Mouse (Mus musculus) adrenal gland, adult 18-20 months (tissue): ENCODE results near the gene Mark3. TPM values are rescaled to one million over a fixed set of nuclear protein-coding genes. Genes with fewer than 3 reads are reported as not detected.

Experiments used
- DNase-seq, 2 experiments: peaks; one replicate each; pipeline ENCODE4 v3.0.0; 2021 to 2022; ENCODE audit warnings: low spot score in 2 of 2
- total RNA-seq, 2 experiments: library from RNA; stranded (reverse); gene quantifications; 1 replicate in 1 of 2; 2 replicates in 1 of 2; pipeline ENCODE4 v1.2.3; 2021

Mark3 gene
- total RNA-seq, 2 experiments from 2014 or later, result 75.0 to 88.1 TPM

GRCm38 (mm10) chr12:111694880-111695804 lies 120.8 kb downstream of the Mark3 start:
- no peak for DNase-seq

- peak in 1 of 2 experiments; percentile 68 for DNase-seq
These were observed 121.9 kb downstream of the Mark3 start for GRCm38 (mm10) chr12:111696239-111696638.

- DNase-seq, result no peak
These were observed 123.4 kb downstream of the Mark3 start for GRCm38 (mm10) chr12:111697708-111698107.

GRCm38 (mm10) chr12:111698346-111698913 lies 124.1 kb downstream of the Mark3 start:
- no peak for DNase-seq

- DNase-seq, result no peak
These were observed 125.2 kb downstream of the Mark3 start for GRCm38 (mm10) chr12:111699542-111699941.

- DNase-seq, result no peak
These were observed 126.7 kb downstream of the Mark3 start for GRCm38 (mm10) chr12:111700920-111701458.

GRCm38 (mm10) chr12:111703301-111703700 lies 129.0 kb downstream of the Mark3 start:
- DNase-seq, result no peak

- DNase-seq, result no peak
These were observed 130.3 kb downstream of the Mark3 start for GRCm38 (mm10) chr12:111704609-111705008.

- DNase-seq, result no peak
These were observed 131.1 kb downstream of the Mark3 start for GRCm38 (mm10) chr12:111705186-111705973.

Other genes with a start within 250 kb of the Mark3 start
- 100 to 1,000 TPM; 113 to 138 TPM for gene Cdc42bpb, start 196.8 kb upstream of the Mark3 start, total RNA-seq
- not detected for gene Lbhd2, start 167.7 kb upstream of the Mark3 start, total RNA-seq
- gene Exoc3l4, start 157.5 kb upstream of the Mark3 start, total RNA-seq, result 1 to 10 TPM; 3.3 to 4.1 TPM
- 10 to 100 TPM; 11.4 to 31.6 TPM for gene Tnfaip2, start 132.1 kb upstream of the Mark3 start, total RNA-seq
- not detected for gene Gm266, start 88.7 kb upstream of the Mark3 start, total RNA-seq
- gene Eif5, start 36.5 kb upstream of the Mark3 start, total RNA-seq, result 100 to 1,000 TPM; 393 to 425 TPM
- 10 to 100 TPM; 45.2 to 76.0 TPM for gene Ckb, start 97.8 kb downstream of the Mark3 start, total RNA-seq
- gene Trmt61a, start 103.6 kb downstream of the Mark3 start, total RNA-seq, result 10 to 100 TPM; 16.3 to 20.1 TPM
- 10 to 100 TPM; 43.1 to 43.7 TPM for gene Bag5, start 138.7 kb downstream of the Mark3 start, total RNA-seq
- 10 to 100 TPM; 61.0 to 61.3 TPM for gene Apopt1, start 138.7 kb downstream of the Mark3 start, total RNA-seq
- 100 to 1,000 TPM in 1 of 2 experiments, 10 to 100 TPM in 1; 93.1 to 126 TPM for gene Klc1, start 184.3 kb downstream of the Mark3 start, total RNA-seq
- gene Xrcc3, start 239.3 kb downstream of the Mark3 start, total RNA-seq, result 10 to 100 TPM; 13.0 to 13.7 TPM
- gene Zfyve21, start 239.6 kb downstream of the Mark3 start, total RNA-seq, result 100 to 1,000 TPM in 1 of 2 experiments, 10 to 100 TPM in 1; 84.6 to 101 TPM